Mouse (Mus musculus) bone marrow macrophage, adult 2 months (primary cell): ENCODE measurements at regions not wholly inside any gene's neighbourhood (a gene's known extent, or its start where the extent isn't known, plus 50 kb on each side); places are given as distances from the start of the nearest gene placed in this dataset.

Source experiments
- CTCF ChIP-seq: IDR thresholded peaks from 2 replicates; pipeline ENCODE4 v1.5.1; 2012; ENCODE audit warnings: low read depth, mild to moderate bottlenecking, low read length, moderate library complexity
- POLR2A ChIP-seq: IDR thresholded peaks from 2 replicates; pipeline ENCODE4 v1.6.1; 2012; ENCODE audit warnings: mild to moderate bottlenecking, low read depth, low read length, borderline replicate concordance

DNA sequence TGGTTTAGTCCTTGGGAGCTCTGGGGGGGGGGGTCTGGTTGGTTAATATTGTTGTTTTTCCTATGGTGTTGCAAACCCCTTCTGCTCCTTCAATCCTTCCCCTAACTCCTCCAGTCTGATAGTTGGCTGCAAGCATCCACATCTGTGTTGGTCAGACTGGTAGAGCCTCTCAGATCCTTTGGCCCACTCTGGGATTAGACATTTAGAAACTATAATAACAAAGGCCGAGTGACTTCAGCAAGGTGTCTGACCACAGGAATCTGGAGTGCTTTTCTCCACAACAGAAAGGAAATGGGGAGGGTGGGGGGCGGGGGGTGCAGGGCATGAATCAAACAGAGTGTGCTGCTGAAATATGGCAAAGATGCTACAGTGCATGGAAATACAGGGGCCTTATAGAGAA is 301.4 kb upstream of the Eci2 start:
- TF ChIP-seq CTCF (no peak), POLR2A (no peak)
